In genomic region chr2:132512977-132513351, GRCm38 (mm10) we compare ENCODE assay signal across 11 mouse cellular contexts.
DNase-seq lines count a peak whose midpoint lies in the region; ATAC-seq and TF ChIP-seq lines count a peak whose summit lies in the region.
"Had no signal": no experiment of that assay in that cellular context is flagged by ENCODE, and none has a peak within 500 bp of the region (broad histone marks: within the 10 kb centered on the region; RNA-seq: fewer than 3 reads in every experiment).

No protein-coding gene starts in this region.

- DNase-seq in heart, adult 18-20 months, result no peak
- DNase-seq in lung, embryonic 14.5 days, result no peak
- DNase-seq in lung, postnatal 0 days (ENCODE audit: low spot score), result no peak
- no peak for DNase-seq in kidney, adult 11 months
- no peak for DNase-seq in layer of hippocampus, postnatal 36 days
- DNase-seq: adrenal gland, postnatal 36 days; kidney, adult 9 months had no signal

- no peak for TF ChIP-seq EP300 in lung, postnatal 0 days (IDR thresholded peaks at IDR 0.05)

- peak overlapping the region; percentile 10; the same call in 1 of the 2 replicates for H3K27ac ChIP-seq in heart, embryonic 11.5 days (ENCODE audit: low read depth, low read length)
- H3K27ac ChIP-seq in lung, embryonic 14.5 days (ENCODE audit: low read depth), result no peak overlapping the region
- no peak overlapping the region for H3K27ac ChIP-seq in lung, postnatal 0 days (ENCODE audit: low read length)
- H3K27ac ChIP-seq in bone marrow, adult 2 months (ENCODE audit: control insufficient read depth, insufficient read depth, low read depth, low read length, poor library complexity), result peak overlapping the region; percentile 85
- H3K27ac ChIP-seq in liver, embryonic 12.5 days, result peak overlapping the region; percentile 74
- H3K27ac ChIP-seq: forebrain, embryonic 15.5 days had no signal

- no peaks in the 10 kb centered on the region for H3K9me3 ChIP-seq in heart, embryonic 11.5 days (replicated peaks; ENCODE audit: control insufficient read depth, low read length)
- H3K9me3 ChIP-seq in lung, embryonic 14.5 days (ENCODE audit: low read depth, low read length), result no peaks in the 10 kb centered on the region
- H3K9me3 ChIP-seq in lung, postnatal 0 days (ENCODE audit: low read length), result no peaks in the 10 kb centered on the region
- H3K9me3 ChIP-seq in liver, embryonic 12.5 days (replicated peaks), result no peaks in the 10 kb centered on the region
- H3K9me3 ChIP-seq: forebrain, embryonic 15.5 days had no signal

- WGBS in heart, embryonic 11.5 days (ENCODE audit: insufficient replicate concordance), result 70% methylated on average over 11 of the region's 11 CpGs
- WGBS in lung, embryonic 14.5 days, result 66% methylated on average over 11 of the region's 11 CpGs
- WGBS in lung, postnatal 0 days, result 61% methylated on average over 11 of the region's 11 CpGs
- WGBS in bone marrow, adult 2 months, result 54% methylated on average over 11 of the region's 11 CpGs
- WGBS in liver, embryonic 12.5 days (ENCODE audit: insufficient replicate concordance), result 30% methylated on average over 11 of the region's 11 CpGs

- H3K4me3 ChIP-seq in heart, embryonic 11.5 days (ENCODE audit: low read depth, low read length), result peak overlapping the region; percentile 17; the same call in 1 of the 2 replicates
- H3K4me3 ChIP-seq in lung, embryonic 14.5 days (ENCODE audit: low read depth, low read length), result no peak overlapping the region
- H3K4me3 ChIP-seq in lung, postnatal 0 days (ENCODE audit: low read depth, low read length), result no peak overlapping the region
- H3K4me3 ChIP-seq in bone marrow, adult 2 months (replicated peaks; ENCODE audit: control insufficient read depth, low read depth, low read length), result no peak overlapping the region
- H3K4me3 ChIP-seq in liver, embryonic 12.5 days, result peak overlapping the region; percentile 31
- H3K4me3 ChIP-seq: forebrain, embryonic 15.5 days had no signal

- no peak; the same call in 1 of the 2 replicates for ATAC-seq in heart, embryonic 11.5 days (replicated peaks; ENCODE audit: insufficient number of reproducible peaks, low FRiP score, low TSS enrichment)
- no peak for ATAC-seq in lung, embryonic 14.5 days (ENCODE audit: insufficient read depth)
- no peak for ATAC-seq in lung, postnatal 0 days
- ATAC-seq in liver, embryonic 12.5 days, result no peak
- ATAC-seq: forebrain, embryonic 15.5 days had no signal

- no peak for TF ChIP-seq CTCF in lung, embryonic 14.5 days (IDR thresholded peaks at IDR 0.05; ENCODE audit: low read depth)
- TF ChIP-seq CTCF in lung, postnatal 0 days (IDR thresholded peaks at IDR 0.05), result no peak
- no peak for TF ChIP-seq CTCF in bone marrow, adult 2 months (IDR thresholded peaks at IDR 0.05; ENCODE audit: control insufficient read depth, insufficient read depth, low read length)

- H3K4me2 ChIP-seq in heart, embryonic 11.5 days, result peak overlapping the region; percentile 60
- 0 out of 2 replicates have a peak overlapping the region, but pooled peaks have one; percentile 39 for H3K4me2 ChIP-seq in lung, embryonic 14.5 days
- no peak overlapping the region for H3K4me2 ChIP-seq in lung, postnatal 0 days (replicated peaks; ENCODE audit: low read depth, low read length)
- H3K4me2 ChIP-seq in liver, embryonic 12.5 days, result peak overlapping the region; percentile 70
- H3K4me2 ChIP-seq: forebrain, embryonic 15.5 days had no signal

- peaks cover 4% of the 10 kb centered on the region; the same call in 1 of the 2 replicates for H3K4me1 ChIP-seq in heart, embryonic 11.5 days (ENCODE audit: control insufficient read depth, insufficient read depth, low read length)
- no peaks in the 10 kb centered on the region for H3K4me1 ChIP-seq in lung, embryonic 14.5 days (ENCODE audit: insufficient read depth)
- peaks cover 2% of the 10 kb centered on the region; the same call in 1 of the 2 replicates for H3K4me1 ChIP-seq in lung, postnatal 0 days (ENCODE audit: insufficient read depth, low read depth, low read length)
- peaks cover 2% of the 10 kb centered on the region for H3K4me1 ChIP-seq in bone marrow, adult 2 months (ENCODE audit: control insufficient read depth, insufficient read depth, low read length)
- peaks cover 33% of the 10 kb centered on the region for H3K4me1 ChIP-seq in liver, embryonic 12.5 days

- no peaks in the 10 kb centered on the region for H3K27me3 ChIP-seq in heart, embryonic 11.5 days (ENCODE audit: control insufficient read depth, insufficient read depth, low read length)
- H3K27me3 ChIP-seq in lung, embryonic 14.5 days (ENCODE audit: insufficient read depth, low read length), result no peaks in the 10 kb centered on the region
- H3K27me3 ChIP-seq in lung, postnatal 0 days (replicated peaks; ENCODE audit: insufficient read depth, low read length), result no peaks in the 10 kb centered on the region
- 0 out of 2 replicates have a peak, but pooled peaks cover 14% of the 10 kb centered on the region for H3K27me3 ChIP-seq in liver, embryonic 12.5 days (replicated peaks)
- H3K27me3 ChIP-seq: forebrain, embryonic 15.5 days had no signal

- TF ChIP-seq POLR2A in bone marrow, adult 2 months (IDR thresholded peaks at IDR 0.05; ENCODE audit: borderline replicate concordance, control insufficient read depth, low read depth, low read length), result no peak

- no peaks in the 10 kb centered on the region for H3K36me3 ChIP-seq in heart, embryonic 11.5 days (ENCODE audit: control insufficient read depth, insufficient read depth, low read length)
- H3K36me3 ChIP-seq in lung, embryonic 14.5 days (ENCODE audit: insufficient read depth), result no peaks in the 10 kb centered on the region
- no peaks in the 10 kb centered on the region for H3K36me3 ChIP-seq in lung, postnatal 0 days (ENCODE audit: insufficient read depth, low read length)
- no peaks in the 10 kb centered on the region for H3K36me3 ChIP-seq in liver, embryonic 12.5 days
- H3K36me3 ChIP-seq: forebrain, embryonic 15.5 days had no signal

- peak overlapping the region; percentile 43; the same call in 1 of the 2 replicates for H3K9ac ChIP-seq in heart, embryonic 11.5 days (ENCODE audit: low read depth, low read length)
- H3K9ac ChIP-seq in lung, embryonic 14.5 days, result no peak overlapping the region
- H3K9ac ChIP-seq in lung, postnatal 0 days (replicated peaks; ENCODE audit: low read depth), result no peak overlapping the region
- H3K9ac ChIP-seq in liver, embryonic 12.5 days, result peak overlapping the region; percentile 58
- H3K9ac ChIP-seq: forebrain, embryonic 15.5 days had no signal

Comparison
In these comparisons a context has a peak if more than half of its experiments do, and no peak if none do; other contexts are left out.
1. H3K27ac ChIP-seq: peak in heart, embryonic 11.5 days (single experiment), bone marrow, adult 2 months (single experiment) and liver, embryonic 12.5 days (single experiment); none in lung, embryonic 14.5 days (single experiment) and lung, postnatal 0 days (single experiment).
2. H3K4me3 ChIP-seq: peak in heart, embryonic 11.5 days (single experiment) and liver, embryonic 12.5 days (single experiment); none in lung, embryonic 14.5 days (single experiment), lung, postnatal 0 days (single experiment) and bone marrow, adult 2 months (single experiment).
3. H3K9ac ChIP-seq: peak in heart, embryonic 11.5 days (single experiment) and liver, embryonic 12.5 days (single experiment); none in lung, embryonic 14.5 days (single experiment) and lung, postnatal 0 days (single experiment).